Mouse (Mus musculus) hindbrain, embryonic 13.5 days (tissue): ENCODE results near the gene Cln6. TPM values are rescaled to one million over a fixed set of nuclear protein-coding genes. Genes with fewer than 3 reads are reported as not detected.
A peak's percentile ranks its signal among the peaks of the same experiment; 100 is the strongest.
"Not testable (repeated sequence)": the region's sequence is repeated elsewhere in the genome, so short reads cannot be mapped to it uniquely, and the experiment has no call there.

Experiments used
- ATAC-seq: fragments of 200-750 bp; cut with Nextera tagmentation; 2 replicates; pipeline ENCODE4 v1.8.0; 2017; ENCODE audit warnings: moderate TSS enrichment; ENCODE audit not compliant: low FRiP score
- H3K27ac ChIP-seq: fragments of 300-500 bp; sonication (generic); 2 replicates; pipeline ENCODE4 v1.5.1; 2015; ENCODE audit warnings: inconsistent platforms, mild to moderate bottlenecking, moderate library complexity
- H3K27me3 ChIP-seq: fragments of 300-500 bp; sonication (generic); 2 replicates; pipeline ENCODE4 v1.6.1; 2015; ENCODE audit warnings: mild to moderate bottlenecking, inconsistent platforms
- H3K36me3 ChIP-seq: fragments of 300-500 bp; sonication (generic); 2 replicates; pipeline ENCODE4 v1.6.1; 2015; ENCODE audit warnings: mild to moderate bottlenecking, inconsistent platforms
- H3K4me1 ChIP-seq: fragments of 300-500 bp; sonication (generic); replicated peaks from 2 replicates; pipeline ENCODE4 v1.6.1; 2015; ENCODE audit warnings: inconsistent platforms
- H3K4me2 ChIP-seq: fragments of 300-500 bp; sonication (generic); 2 replicates; pipeline ENCODE4 v1.6.1; 2015; ENCODE audit warnings: inconsistent platforms, mild to moderate bottlenecking, moderate library complexity
- H3K4me3 ChIP-seq: fragments of 300-500 bp; sonication (generic); 2 replicates; pipeline ENCODE4 v1.5.1; 2015; ENCODE audit warnings: mild to moderate bottlenecking, inconsistent platforms
- H3K9ac ChIP-seq: fragments of 300-500 bp; sonication (generic); 2 replicates; pipeline ENCODE4 v1.6.1; 2015; ENCODE audit warnings: mild to moderate bottlenecking, inconsistent platforms
- H3K9me3 ChIP-seq: fragments of 300-500 bp; sonication (generic); 2 replicates; pipeline ENCODE4 v1.6.1; 2016; ENCODE audit warnings: inconsistent platforms
- WGBS: fragments of 180-500 bp; shearing (Covaris S2); methylation state at CpG from one replicate; pipeline ENCODE4 v1.1.7; 2015; 5-methylcytosine and 5-hydroxymethylcytosine counted together
- polyA plus RNA-seq: library from polyadenylated mRNA; unstranded; fragments of >200 nt; fragmentation: Nextera tagmentation; extraction: Ambion mirVana; gene quantifications from 2 replicates; pipeline ENCODE4 v1.2.1, GENCODE M21; 2015

The Cln6 gene
- 6.0 and 6.1 TPM in 2 replicates for polyA plus RNA-seq

GRCm38 (mm10) chr9:62838506-62839171 lies at the start of gene Cln6:
Cln6 (plus strand) TSS chr9:62838785.
- Histone ChIP-seq H3K4me2 (peak within 1 kb of the TSS; percentile 83), H3K9me3 (no peaks in the 10 kb centered on the region), H3K36me3 (no peaks in the 10 kb centered on the region), H3K4me3 (peak within 1 kb of the TSS; percentile 64), H3K4me1 (peaks cover 14% of the 10 kb centered on the region), H3K27ac (peak within 1 kb of the TSS; percentile 62), H3K9ac (peak within 1 kb of the TSS; percentile 87), H3K27me3 (no peaks in the 10 kb centered on the region)
- ATAC-seq: peak; percentile 81
- under 1% methylated on average over 46 of the region's 48 CpGs for WGBS

- Histone ChIP-seq H3K9me3 (no peaks in the 10 kb centered on the region), H3K4me2 (no peak overlapping the region), H3K9ac (no peak overlapping the region), H3K4me3 (no peak overlapping the region), H3K4me1 (no peaks in the 10 kb centered on the region), H3K27me3 (no peaks in the 10 kb centered on the region), H3K36me3 (peaks cover 8% of the 10 kb centered on the region; the same call in 1 of the 2 replicates), H3K27ac (no peak overlapping the region)
- 95% methylated on average over 12 of the region's 12 CpGs for WGBS
- ATAC-seq: no peak
These were observed 48.7 kb upstream of the Cln6 start for GRCm38 (mm10) chr9:62789856-62790255.

- 83% methylated on average over 2 of the region's 2 CpGs for WGBS
- H3K4me1 ChIP-seq, H3K4me2 ChIP-seq, H3K27me3 ChIP-seq, H3K4me3 ChIP-seq, H3K27ac ChIP-seq, H3K9ac ChIP-seq, ATAC-seq, H3K9me3 ChIP-seq: not testable (repeated sequence)
- peaks cover 29% of the 10 kb centered on the region for H3K36me3 ChIP-seq
These were observed 39.4 kb upstream of the Cln6 start for GRCm38 (mm10) chr9:62799218-62799617.

DNA sequence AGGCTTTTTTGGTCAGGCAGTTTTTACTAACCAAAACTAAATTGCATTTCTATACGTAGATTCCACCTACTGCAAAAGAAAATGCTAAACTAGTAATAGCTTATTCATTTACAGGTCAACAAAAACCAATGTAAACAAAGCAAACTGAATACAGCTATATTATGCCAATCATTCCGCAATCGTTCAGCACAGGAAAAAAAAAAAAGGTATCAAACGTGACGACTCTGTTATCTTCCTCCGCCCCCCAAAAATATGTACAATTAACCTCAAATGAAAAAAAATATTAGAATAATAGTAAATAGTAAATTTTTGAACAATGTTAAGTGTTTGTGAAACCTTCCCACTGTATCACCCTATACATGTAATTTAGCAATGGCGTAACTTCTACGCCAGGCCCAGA lies 28.5 kb upstream of the Cln6 start:
- peak overlapping the region; percentile 99; the same call in 1 of the 2 replicates for H3K27ac ChIP-seq
- H3K4me3 ChIP-seq: peak overlapping the region; percentile 97
- peak overlapping the region; percentile 67 for H3K4me2 ChIP-seq
- WGBS: 18% methylated on average over 8 of the region's 8 CpGs
- H3K27me3 ChIP-seq: no peaks in the 10 kb centered on the region
- ATAC-seq: no peak
- peak overlapping the region; percentile 96 for H3K9ac ChIP-seq
- H3K9me3 ChIP-seq: no peaks in the 10 kb centered on the region
- peaks cover 25% of the 10 kb centered on the region for H3K4me1 ChIP-seq
- H3K36me3 ChIP-seq: no peaks in the 10 kb centered on the region

GRCm38 (mm10) chr9:62810543-62811515 lies 27.8 kb upstream of the Cln6 start:
- H3K36me3 ChIP-seq: no peaks in the 10 kb centered on the region
- H3K27ac ChIP-seq: peak overlapping the region; percentile 99
- H3K4me2 ChIP-seq: peak overlapping the region; percentile 67
- under 1% methylated on average over 55 of the region's 58 CpGs for WGBS
- H3K9ac ChIP-seq: peak overlapping the region; percentile 96
- H3K4me3 ChIP-seq: peak overlapping the region; percentile 97
- ATAC-seq: peak; percentile 77
- no peaks in the 10 kb centered on the region for H3K27me3 ChIP-seq
- H3K4me1 ChIP-seq: peaks cover 25% of the 10 kb centered on the region
- H3K9me3 ChIP-seq: no peaks in the 10 kb centered on the region

DNA sequence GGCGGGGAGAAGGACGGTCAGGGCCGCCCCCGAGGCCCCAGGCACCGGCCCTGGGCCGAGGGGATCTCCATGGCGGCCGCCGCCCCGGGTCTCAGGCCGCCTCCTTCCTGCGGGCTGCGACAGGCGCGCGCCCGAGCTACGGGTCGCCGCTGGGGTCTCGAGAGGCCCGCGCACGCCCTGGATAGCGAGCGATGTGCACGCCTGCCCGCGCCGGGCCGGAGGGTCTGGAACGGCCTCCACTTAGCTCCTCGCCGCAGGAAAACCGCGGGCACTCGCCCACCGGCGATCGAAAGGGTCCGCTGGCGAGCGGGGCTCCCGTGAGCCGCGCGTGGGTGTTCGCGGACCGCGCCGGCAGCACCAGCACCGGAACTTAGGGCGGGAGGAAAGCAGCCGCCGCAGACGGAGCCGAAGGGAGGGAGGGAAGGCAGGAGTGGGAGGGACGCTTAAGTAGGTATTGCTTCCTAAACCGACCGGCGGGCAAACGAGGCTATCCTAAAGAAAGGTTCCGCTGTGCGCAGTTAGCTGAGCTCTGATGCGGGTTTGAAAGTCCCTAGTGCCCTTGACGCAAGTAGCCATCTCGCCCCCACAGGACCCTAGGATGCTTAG lies 27.0 kb upstream of the Cln6 start, which contains the start of gene Fem1b:
Gene Fem1b (minus strand): TSS at position 419 of the 606 bp plus-strand sequence.
- H3K4me1 ChIP-seq: peaks cover 26% of the 10 kb centered on the region
- peak within 1 kb of the TSS; percentile 97 for H3K4me3 ChIP-seq
- H3K27ac ChIP-seq: peak within 1 kb of the TSS; percentile 99
- peak within 1 kb of the TSS; percentile 96 for H3K9ac ChIP-seq
- no peaks in the 10 kb centered on the region for H3K36me3 ChIP-seq
- no peaks in the 10 kb centered on the region for H3K27me3 ChIP-seq
- WGBS: under 1% methylated on average over 56 of the region's 68 CpGs
- peak within 1 kb of the TSS; percentile 67 for H3K4me2 ChIP-seq
- no peaks in the 10 kb centered on the region for H3K9me3 ChIP-seq
- peak; percentile 92 for ATAC-seq

- peak; percentile 30; the same call in 1 of the 2 replicates for ATAC-seq
- H3K36me3 ChIP-seq: no peaks in the 10 kb centered on the region
- H3K4me2 ChIP-seq: peak overlapping the region; percentile 67
- peaks cover 34% of the 10 kb centered on the region for H3K4me1 ChIP-seq
- whole genome bisulfite sequencing: 15% methylated on average over 14 of the region's 14 CpGs
- H3K9me3 ChIP-seq: no peaks in the 10 kb centered on the region
- peak overlapping the region; percentile 99 for H3K27ac ChIP-seq
- H3K4me3 ChIP-seq: peak overlapping the region; percentile 97
- H3K27me3 ChIP-seq: no peaks in the 10 kb centered on the region
- H3K9ac ChIP-seq: peak overlapping the region; percentile 96
These were observed 26.2 kb upstream of the Cln6 start for GRCm38 (mm10) chr9:62812216-62813049.

DNA sequence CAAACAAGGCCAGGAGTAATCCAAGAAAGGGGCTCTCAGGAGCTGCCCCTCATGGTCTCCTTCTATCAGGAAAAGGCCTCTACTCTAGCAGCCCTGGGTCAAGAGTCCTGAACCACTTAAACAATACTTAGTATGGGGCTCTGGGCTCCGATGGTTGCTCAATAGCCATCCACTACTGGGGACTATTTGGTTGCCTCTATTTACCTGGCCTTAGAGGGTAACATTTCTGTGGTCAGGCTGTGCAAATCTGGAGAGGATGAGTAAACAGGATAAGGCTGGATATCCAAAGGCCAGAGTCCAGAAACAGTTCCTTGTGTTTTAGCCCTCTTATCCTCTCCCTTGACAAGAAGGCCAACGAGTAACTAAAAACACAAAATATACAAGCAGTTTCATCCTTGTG lies 23.8 kb upstream of the Cln6 start:
- peaks cover 19% of the 10 kb centered on the region for H3K4me1 ChIP-seq
- 82% methylated on average over 2 of the region's 2 CpGs for WGBS
- H3K9me3 ChIP-seq: no peaks in the 10 kb centered on the region
- H3K9ac ChIP-seq: no peak overlapping the region
- ATAC-seq: no peak
- H3K27ac ChIP-seq: no peak overlapping the region
- H3K36me3 ChIP-seq: no peaks in the 10 kb centered on the region
- no peak overlapping the region for H3K4me2 ChIP-seq
- no peak overlapping the region for H3K4me3 ChIP-seq
- no peaks in the 10 kb centered on the region for H3K27me3 ChIP-seq

- Histone ChIP-seq H3K27ac (no peak overlapping the region), H3K4me1 (peaks cover 19% of the 10 kb centered on the region), H3K9me3 (no peaks in the 10 kb centered on the region), H3K27me3 (no peaks in the 10 kb centered on the region), H3K9ac (no peak overlapping the region), H3K4me2 (no peak overlapping the region), H3K4me3 (no peak overlapping the region), H3K36me3 (no peaks in the 10 kb centered on the region)
- ATAC-seq: 0 out of 2 replicates have a peak, but pooled peaks have one; percentile 25
- WGBS: 85% methylated on average over 9 of the region's 9 CpGs
These were observed 22.1 kb upstream of the Cln6 start for GRCm38 (mm10) chr9:62816323-62817098.

GRCm38 (mm10) chr9:62817099-62817571 lies 21.4 kb upstream of the Cln6 start:
- no peak overlapping the region for H3K4me2 ChIP-seq
- no peaks in the 10 kb centered on the region for H3K36me3 ChIP-seq
- H3K27ac ChIP-seq: peak overlapping the region; percentile 19; the same call in 1 of the 2 replicates
- 58% methylated on average over 12 of the region's 12 CpGs for WGBS
- H3K4me3 ChIP-seq: no peak overlapping the region
- ATAC-seq: no peak
- H3K27me3 ChIP-seq: no peaks in the 10 kb centered on the region
- H3K9me3 ChIP-seq: no peaks in the 10 kb centered on the region
- H3K4me1 ChIP-seq: peaks cover 17% of the 10 kb centered on the region
- H3K9ac ChIP-seq: no peak overlapping the region
